Mouse (Mus musculus) ovary, adult 2 months (tissue): ENCODE results near the gene Adamtsl4. TPM values are rescaled to one million over a fixed set of nuclear protein-coding genes. Genes with fewer than 3 reads are reported as not detected.

Source experiments
- polyA plus RNA-seq: library from polyadenylated mRNA; depleted of rRNA; stranded (reverse); fragments of >200 nt; gene quantifications from 2 replicates; pipeline ENCODE4 v1.2.3, GENCODE M21; 2012; rRNA removed

The Adamtsl4 gene
- polyA plus RNA-seq: 7.8 and 8.3 TPM in 2 replicates

GRCm38 (mm10) chr3:95687524-95688421 lies at the start of gene Adamtsl4:
Gene Adamtsl4 (minus strand): TSS chr3:95687917.

GRCm38 (mm10) chr3:95658236-95658867 lies 29.4 kb downstream of the Adamtsl4 start, which contains the start of gene Mcl1:
Gene Mcl1 (plus strand): TSS chr3:95658788.

Other genes with a start within 250 kb of the Adamtsl4 start
- 7.2 and 9.2 TPM in 2 replicates for gene Ctsk, start 188.7 kb downstream of the Adamtsl4 start, polyA plus RNA-seq
- gene Ctss, start 161.1 kb downstream of the Adamtsl4 start, polyA plus RNA-seq: 10.3 and 10.5 TPM in 2 replicates
- gene Hormad1, start 128.2 kb downstream of the Adamtsl4 start, polyA plus RNA-seq: not detected in 2 replicates
- gene Golph3l, start 99.0 kb downstream of the Adamtsl4 start, polyA plus RNA-seq: 4.9 and 5.2 TPM in 2 replicates
- 5.8 and 6.5 TPM in 2 replicates for gene Ensa, start 62.9 kb downstream of the Adamtsl4 start, polyA plus RNA-seq
- gene Mcl1, start 29.1 kb downstream of the Adamtsl4 start, polyA plus RNA-seq: 109 and 292 TPM in 2 replicates
- gene Ecm1, start 51.7 kb upstream of the Adamtsl4 start, polyA plus RNA-seq: 220 and 471 TPM in 2 replicates
- gene Tars2, start 72.3 kb upstream of the Adamtsl4 start, polyA plus RNA-seq: 31.3 and 36.9 TPM in 2 replicates
- gene Rprd2, start 130.9 kb upstream of the Adamtsl4 start, polyA plus RNA-seq: 12.0 and 16.6 TPM in 2 replicates
- gene Prpf3, start 168.0 kb upstream of the Adamtsl4 start, polyA plus RNA-seq: 4.6 and 6.4 TPM in 2 replicates
- 47.9 and 63.9 TPM in 2 replicates for gene Mrps21, start 183.6 kb upstream of the Adamtsl4 start, polyA plus RNA-seq
- gene Ciart, start 194.3 kb upstream of the Adamtsl4 start, polyA plus RNA-seq: 9.5 and 9.7 TPM in 2 replicates
- 5.2 and 8.0 TPM in 2 replicates for gene BC028528, start 204.1 kb upstream of the Adamtsl4 start, polyA plus RNA-seq
- gene Aph1a, start 206.1 kb upstream of the Adamtsl4 start, polyA plus RNA-seq: 221 and 413 TPM in 2 replicates
- 70.9 and 98.2 TPM in 2 replicates for gene Car14, start 216.8 kb upstream of the Adamtsl4 start, polyA plus RNA-seq
- gene Anp32e, start 241.3 kb upstream of the Adamtsl4 start, polyA plus RNA-seq: 18.5 and 26.0 TPM in 2 replicates